Mouse (Mus musculus) forebrain, embryonic 12.5 days (tissue): ENCODE results near the gene Zfp740. TPM values are rescaled to one million over a fixed set of nuclear protein-coding genes. Genes with fewer than 3 reads are reported as not detected.
"Not testable (repeated sequence)": the region's sequence is repeated elsewhere in the genome, so short reads cannot be mapped to it uniquely, and the experiment has no call there.

Experiments
- ATAC-seq: fragments of 200-750 bp; cut with Nextera tagmentation; 2 replicates; pipeline ENCODE4 v1.8.0; 2017; ENCODE audit warnings: moderate TSS enrichment; ENCODE audit not compliant: low FRiP score
- H3K27ac ChIP-seq: fragments of 300-500 bp; sonication (generic); 2 replicates; pipeline ENCODE4 v1.5.1; 2016; ENCODE audit warnings: mild to moderate bottlenecking
- H3K27me3 ChIP-seq: fragments of 300-500 bp; sonication (generic); 2 replicates; pipeline ENCODE4 v1.6.1; 2016; ENCODE audit warnings: mild to moderate bottlenecking
- H3K36me3 ChIP-seq: fragments of 300-500 bp; sonication (generic); replicated peaks from 2 replicates; pipeline ENCODE4 v1.6.1; 2016; ENCODE audit warnings: mild to moderate bottlenecking
- H3K4me1 ChIP-seq: fragments of 300-500 bp; sonication (generic); 2 replicates; pipeline ENCODE4 v1.6.1; 2016
- H3K4me2 ChIP-seq: fragments of 300-500 bp; sonication (generic); 2 replicates; pipeline ENCODE4 v1.6.1; 2016; ENCODE audit warnings: mild to moderate bottlenecking, moderate library complexity
- H3K4me3 ChIP-seq: fragments of 300-500 bp; sonication (generic); replicated peaks from 2 replicates; pipeline ENCODE4 v1.5.1; 2016; ENCODE audit warnings: mild to moderate bottlenecking
- H3K9ac ChIP-seq: fragments of 300-500 bp; sonication (generic); 2 replicates; pipeline ENCODE4 v1.6.1; 2016; ENCODE audit warnings: mild to moderate bottlenecking
- H3K9me3 ChIP-seq: fragments of 300-500 bp; sonication (generic); 2 replicates; pipeline ENCODE4 v1.6.1; 2016
- WGBS: fragments of 180-500 bp; shearing (Covaris S2); methylation state at CpG from one replicate; pipeline ENCODE4 v1.1.7; 2016; 5-methylcytosine and 5-hydroxymethylcytosine counted together
- polyA plus RNA-seq: library from polyadenylated mRNA; unstranded; fragments of >200 nt; fragmentation: Nextera tagmentation; extraction: Ambion mirVana; gene quantifications from 2 replicates; pipeline ENCODE4 v1.2.1, GENCODE M21; 2016

Gene Zfp740
- 127 and 132 TPM in 2 replicates for polyA plus RNA-seq

GRCm38 (mm10) chr15:102202971-102203834 lies at the start of gene Zfp740:
Zfp740 (plus strand) TSS chr15:102203249.
- WGBS: under 1% methylated on average over 66 of the region's 68 CpGs
- H3K9me3 ChIP-seq: no peaks in the 10 kb centered on the region
- H3K27ac ChIP-seq: peak within 1 kb of the TSS; percentile 99
- H3K4me1 ChIP-seq: peaks cover 40% of the 10 kb centered on the region
- H3K4me3 ChIP-seq: peak within 1 kb of the TSS; percentile 85
- no peaks in the 10 kb centered on the region for H3K27me3 ChIP-seq
- peak; percentile 97 for ATAC-seq
- peak within 1 kb of the TSS; percentile 77 for H3K4me2 ChIP-seq
- peaks cover 26% of the 10 kb centered on the region for H3K36me3 ChIP-seq
- peak within 1 kb of the TSS; percentile 92 for H3K9ac ChIP-seq

GRCm38 (mm10) chr15:102155006-102155405 lies 48.0 kb upstream of the Zfp740 start:
- H3K36me3 ChIP-seq, H3K27me3 ChIP-seq, H3K9me3 ChIP-seq, ATAC-seq, H3K4me3 ChIP-seq, H3K9ac ChIP-seq, H3K27ac ChIP-seq, H3K4me2 ChIP-seq: not testable (repeated sequence)
- WGBS: 92% methylated on average over 6 of the region's 6 CpGs
- peaks cover 17% of the 10 kb centered on the region for H3K4me1 ChIP-seq

GRCm38 (mm10) chr15:102156836-102157235 lies 46.2 kb upstream of the Zfp740 start:
- no peak overlapping the region for H3K9ac ChIP-seq
- no peaks in the 10 kb centered on the region for H3K36me3 ChIP-seq
- H3K27me3 ChIP-seq: 0 out of 2 replicates have a peak, but pooled peaks cover 3% of the 10 kb centered on the region
- peak overlapping the region; percentile 21; the same call in 1 of the 2 replicates for H3K4me2 ChIP-seq
- H3K27ac ChIP-seq: no peak overlapping the region
- H3K4me1 ChIP-seq: peaks cover 12% of the 10 kb centered on the region
- WGBS: 27% methylated on average over 20 of the region's 20 CpGs
- H3K4me3 ChIP-seq: no peak overlapping the region
- H3K9me3 ChIP-seq: no peaks in the 10 kb centered on the region
- 0 out of 2 replicates have a peak, but pooled peaks have one; percentile 49 for ATAC-seq

- Histone ChIP-seq H3K4me3 (no peak overlapping the region), H3K9me3 (no peaks in the 10 kb centered on the region), H3K4me2 (no peak overlapping the region), H3K4me1 (peaks cover 7% of the 10 kb centered on the region), H3K27me3 (no peaks in the 10 kb centered on the region), H3K36me3 (no peaks in the 10 kb centered on the region), H3K27ac (no peak overlapping the region), H3K9ac (no peak overlapping the region)
- WGBS: 64% methylated on average over 23 of the region's 27 CpGs
- no peak for ATAC-seq
Measured at GRCm38 (mm10) chr15:102160415-102161060, 42.5 kb upstream of the Zfp740 start.

GRCm38 (mm10) chr15:102163900-102164693 lies 39.0 kb upstream of the Zfp740 start:
- no peak for ATAC-seq
- WGBS: 56% methylated on average over 3 of the region's 3 CpGs
- H3K4me2 ChIP-seq: no peak overlapping the region

GRCm38 (mm10) chr15:102165468-102166100 lies 37.5 kb upstream of the Zfp740 start:
- Histone ChIP-seq H3K4me2 (no peak overlapping the region), H3K36me3 (no peaks in the 10 kb centered on the region), H3K27me3 (no peaks in the 10 kb centered on the region), H3K9ac (no peak overlapping the region), H3K9me3 (no peaks in the 10 kb centered on the region), H3K4me1 (no peaks in the 10 kb centered on the region), H3K27ac (no peak overlapping the region), H3K4me3 (no peak overlapping the region)
- WGBS: 66% methylated on average over 6 of the region's 6 CpGs
- no peak for ATAC-seq

More at GRCm38 (mm10) chr15:102163900-102164693, 39.0 kb upstream of the Zfp740 start:
- no peak overlapping the region for H3K27ac ChIP-seq
- H3K36me3 ChIP-seq: no peaks in the 10 kb centered on the region
- no peak overlapping the region for H3K4me3 ChIP-seq
- no peaks in the 10 kb centered on the region for H3K4me1 ChIP-seq
- no peaks in the 10 kb centered on the region for H3K9me3 ChIP-seq
- H3K27me3 ChIP-seq: no peaks in the 10 kb centered on the region
- H3K9ac ChIP-seq: no peak overlapping the region

GRCm38 (mm10) chr15:102167620-102168021 lies 35.4 kb upstream of the Zfp740 start:
- Histone ChIP-seq H3K27me3 (no peaks in the 10 kb centered on the region), H3K9me3 (no peaks in the 10 kb centered on the region), H3K4me1 (no peaks in the 10 kb centered on the region), H3K4me2 (no peak overlapping the region), H3K9ac (no peak overlapping the region), H3K36me3 (no peaks in the 10 kb centered on the region), H3K4me3 (no peak overlapping the region), H3K27ac (no peak overlapping the region)
- no peak for ATAC-seq
- 74% methylated on average over 6 of the region's 6 CpGs for WGBS

GRCm38 (mm10) chr15:102169064-102169463 lies 34.0 kb upstream of the Zfp740 start:
- H3K4me2 ChIP-seq: no peak overlapping the region

GRCm38 (mm10) chr15:102173581-102173980 lies 29.5 kb upstream of the Zfp740 start:
- 81% methylated on average over 3 of the region's 3 CpGs for WGBS
- Histone ChIP-seq H3K9ac (no peak overlapping the region), H3K4me1 (no peaks in the 10 kb centered on the region), H3K4me3 (no peak overlapping the region), H3K27me3 (no peaks in the 10 kb centered on the region), H3K4me2 (no peak overlapping the region), H3K36me3 (peaks cover 4% of the 10 kb centered on the region; the same call in 1 of the 2 replicates), H3K27ac (no peak overlapping the region), H3K9me3 (no peaks in the 10 kb centered on the region)
- ATAC-seq: no peak

More at GRCm38 (mm10) chr15:102169064-102169463, 34.0 kb upstream of the Zfp740 start:
- H3K36me3 ChIP-seq: no peaks in the 10 kb centered on the region
- no peaks in the 10 kb centered on the region for H3K4me1 ChIP-seq
- H3K27me3 ChIP-seq: no peaks in the 10 kb centered on the region
- H3K27ac ChIP-seq: no peak overlapping the region
- 74% methylated on average over 2 of the region's 2 CpGs for WGBS
- H3K9ac ChIP-seq: no peak overlapping the region
- no peaks in the 10 kb centered on the region for H3K9me3 ChIP-seq
- no peak overlapping the region for H3K4me3 ChIP-seq
- no peak for ATAC-seq

- H3K4me1 ChIP-seq: no peaks in the 10 kb centered on the region
- 88% methylated on average over 16 of the region's 16 CpGs for WGBS
- ATAC-seq: no peak
Measured at GRCm38 (mm10) chr15:102175736-102176319, 27.2 kb upstream of the Zfp740 start.

GRCm38 (mm10) chr15:102176571-102177316 lies 26.3 kb upstream of the Zfp740 start:
- Histone ChIP-seq H3K9me3 (no peaks in the 10 kb centered on the region), H3K9ac (no peak overlapping the region), H3K27ac (no peak overlapping the region), H3K4me3 (no peak overlapping the region), H3K4me2 (no peak overlapping the region), H3K4me1 (no peaks in the 10 kb centered on the region), H3K36me3 (peaks cover 4% of the 10 kb centered on the region; the same call in 1 of the 2 replicates), H3K27me3 (no peaks in the 10 kb centered on the region)
- 87% methylated on average over 7 of the region's 7 CpGs for WGBS
- no peak for ATAC-seq

More at GRCm38 (mm10) chr15:102175736-102176319, 27.2 kb upstream of the Zfp740 start:
- Histone ChIP-seq H3K4me2 (no peak overlapping the region), H3K9ac (no peak overlapping the region), H3K27ac (no peak overlapping the region), H3K9me3 (no peaks in the 10 kb centered on the region), H3K4me3 (no peak overlapping the region), H3K36me3 (peaks cover 4% of the 10 kb centered on the region; the same call in 1 of the 2 replicates), H3K27me3 (no peaks in the 10 kb centered on the region)
